Mouse (Mus musculus): ENCODE measurements around the gene Adgrl3.

Gene Adgrl3

DNA sequence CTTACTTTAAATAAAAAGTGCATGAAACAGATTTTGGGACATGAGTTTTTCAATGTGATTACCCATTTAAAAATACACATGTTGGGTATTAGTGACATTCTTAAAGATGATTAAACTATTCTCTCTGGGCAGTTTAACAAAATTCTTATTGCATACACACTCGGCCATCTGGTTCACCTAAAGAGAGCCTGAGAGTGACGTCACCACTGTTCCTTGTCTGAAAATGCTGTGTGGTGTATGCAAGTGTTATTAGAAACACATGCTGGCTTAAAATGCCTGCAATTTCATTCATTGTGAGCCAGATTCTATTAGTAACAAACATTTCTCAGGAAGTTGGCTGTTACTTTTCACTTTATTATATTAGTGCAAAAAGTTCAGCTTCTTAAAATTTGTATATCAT lies 812.7 kb downstream of the Adgrl3 start:
- DNase-seq (ENCODE audit: low spot score in 2 of 2): no peak

GRCm38 (mm10) chr5:81837860-81838259 lies 817.9 kb downstream of the Adgrl3 start:
- no peak for DNase-seq (ENCODE audit: low spot score in 2 of 2)

- no peak for DNase-seq (ENCODE audit: low spot score in 2 of 2)
Observed at GRCm38 (mm10) chr5:81843798-81844197, 823.9 kb downstream of the Adgrl3 start.

GRCm38 (mm10) chr5:81870336-81870735 lies 850.4 kb downstream of the Adgrl3 start:
- no peak for DNase-seq (ENCODE audit: low spot score in 2 of 2)

Measured in spleen, postnatal 36 days (tissue).